In the genomic region with DNA sequence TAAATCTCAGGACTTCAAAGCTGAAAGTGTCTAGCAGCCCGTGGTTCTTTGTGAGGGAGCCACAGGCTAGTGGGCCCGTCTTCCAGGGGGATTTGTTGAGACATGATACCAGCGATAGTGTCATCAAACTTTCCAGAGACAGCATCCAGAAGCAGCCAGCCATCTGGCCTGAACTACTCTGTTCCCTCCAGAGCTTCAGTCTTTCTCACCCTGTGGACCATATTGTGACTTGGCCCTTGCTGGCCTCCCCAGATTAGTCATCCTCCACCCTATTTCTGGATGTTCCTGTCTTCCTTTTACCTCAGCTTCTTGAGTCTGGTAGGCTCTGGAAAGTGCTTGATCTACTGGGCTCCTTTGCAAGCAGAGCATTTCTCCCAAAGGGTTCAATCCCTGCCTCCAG, we compare ENCODE assay signal across 12 mouse cellular contexts.
"Had no signal": no experiment of that assay in that cellular context is flagged by ENCODE, and none has a peak within 500 bp of the region (broad histone marks: within the 10 kb centered on the region; RNA-seq: fewer than 3 reads in every experiment).

No protein-coding gene starts in this region.

- H3K36me3 ChIP-seq: kidney, embryonic 15.5 days; liver, embryonic 13.5 days had no signal

- H3K27ac ChIP-seq: kidney, embryonic 15.5 days; liver, embryonic 13.5 days; stomach, postnatal 0 days had no signal

- H3K27me3 ChIP-seq: kidney, embryonic 15.5 days; liver, embryonic 13.5 days had no signal

- DNase-seq: kidney, postnatal 10 days; kidney, postnatal 36 days; liver, embryonic 13.5 days; lung, adult 2 months; lung, postnatal 14 days; lung, postnatal 4 days; midbrain, embryonic 14.5 days; thymus, adult 2 months; thymus, postnatal 14 days; thymus, postnatal 4 days had no signal

- H3K9me3 ChIP-seq: kidney, embryonic 15.5 days; liver, embryonic 13.5 days had no signal

- H3K4me1 ChIP-seq: liver, embryonic 13.5 days had no signal

- H3K4me3 ChIP-seq: kidney, embryonic 15.5 days; liver, embryonic 13.5 days had no signal
